Mouse (Mus musculus) MEL-GATA-1-ER (cell line): Measurements from ENCODE around the gene Shroom4.

Source experiments
- DNase-seq: peaks from one replicate; pipeline ENCODE4 v3.0.0-alpha.2; 2012; ENCODE audit warnings: low read depth; ENCODE audit errors: extremely low read depth

The Shroom4 gene

GRCm38 (mm10) chrX:6490433-6490832 lies 90.8 kb downstream of the Shroom4 start:
- DNase-seq, result no peak

GRCm38 (mm10) chrX:6495456-6495855 lies 95.8 kb downstream of the Shroom4 start:
- no peak for DNase-seq

- DNase-seq, result no peak
Observed at GRCm38 (mm10) chrX:6496374-6496773, 96.7 kb downstream of the Shroom4 start.

GRCm38 (mm10) chrX:6501850-6502249 lies 102.2 kb downstream of the Shroom4 start:
- DNase-seq, result no peak

GRCm38 (mm10) chrX:6517217-6517616 lies 117.6 kb downstream of the Shroom4 start:
- no peak for DNase-seq

- no peak for DNase-seq
Observed at GRCm38 (mm10) chrX:6518421-6518820, 118.8 kb downstream of the Shroom4 start.

- DNase-seq, result no peak
Observed at GRCm38 (mm10) chrX:6522935-6523334, 123.3 kb downstream of the Shroom4 start.

- DNase-seq, result no peak
Observed at GRCm38 (mm10) chrX:6536636-6537035, 137.0 kb downstream of the Shroom4 start.

- no peak for DNase-seq
Observed at GRCm38 (mm10) chrX:6537689-6538088, 138.0 kb downstream of the Shroom4 start.

GRCm38 (mm10) chrX:6565066-6565465 lies 165.4 kb downstream of the Shroom4 start:
- no peak for DNase-seq

- DNase-seq, result no peak
Observed at GRCm38 (mm10) chrX:6574511-6574910, 174.9 kb downstream of the Shroom4 start.

- DNase-seq, result no peak
Observed at GRCm38 (mm10) chrX:6577001-6577400, 177.3 kb downstream of the Shroom4 start.

- DNase-seq, result no peak
Observed at GRCm38 (mm10) chrX:6580671-6581070, 181.0 kb downstream of the Shroom4 start.

GRCm38 (mm10) chrX:6581181-6581580 lies 181.5 kb downstream of the Shroom4 start:
- no peak for DNase-seq

- no peak for DNase-seq
Observed at GRCm38 (mm10) chrX:6582646-6583045, 183.0 kb downstream of the Shroom4 start.

GRCm38 (mm10) chrX:6594183-6594582 lies 194.5 kb downstream of the Shroom4 start:
- DNase-seq, result no peak

GRCm38 (mm10) chrX:6654024-6654423 lies 254.4 kb downstream of the Shroom4 start:
- DNase-seq, result no peak

- DNase-seq, result no peak
Observed at GRCm38 (mm10) chrX:6658820-6659324, 259.2 kb downstream of the Shroom4 start.
